In genomic region chr13:69445611-69446010, GRCm38 (mm10) we compare ENCODE assay signal across 28 mouse cellular contexts.
"Had no signal": no experiment of that assay in that cellular context is flagged by ENCODE, and none has a peak within 500 bp of the region (broad histone marks: within the 10 kb centered on the region; RNA-seq: fewer than 3 reads in every experiment).

No protein-coding gene starts in this region.

- DNase-seq: cerebellum, adult 18-20 months; cerebellum, adult 2 months; cerebellum, adult 8-10 months; cerebellum, adult 9-10 months; cerebellum, adult 9-11 months; cerebellum, postnatal 10 days; cerebellum, postnatal 14 days; cerebellum, postnatal 25 days; cerebellum, postnatal 36 days; embryo, embryonic 11 days; forebrain, postnatal 0 days; gastrocnemius, adult 2 months; gastrocnemius, postnatal 10 days; gastrocnemius, postnatal 14 days; gastrocnemius, postnatal 25 days; gastrocnemius, postnatal 36 days; heart, adult 18-20 months had no signal

- H3K27me3 ChIP-seq: embryonic facial prominence, embryonic 12.5 days; embryonic facial prominence, embryonic 13.5 days; embryonic facial prominence, embryonic 15.5 days; forebrain, embryonic 12.5 days; forebrain, embryonic 13.5 days; forebrain, embryonic 15.5 days had no signal

- H3K9me3 ChIP-seq: embryonic facial prominence, embryonic 10.5 days; embryonic facial prominence, embryonic 12.5 days; embryonic facial prominence, embryonic 13.5 days; embryonic facial prominence, embryonic 15.5 days; forebrain, embryonic 10.5 days; forebrain, embryonic 12.5 days; forebrain, embryonic 13.5 days; forebrain, embryonic 15.5 days had no signal

- H3K9ac ChIP-seq: embryonic facial prominence, embryonic 12.5 days; embryonic facial prominence, embryonic 13.5 days; embryonic facial prominence, embryonic 15.5 days; forebrain, embryonic 12.5 days; forebrain, embryonic 13.5 days; forebrain, embryonic 15.5 days; forebrain, postnatal 0 days had no signal

- H3K27ac ChIP-seq: embryonic facial prominence, embryonic 10.5 days; embryonic facial prominence, embryonic 12.5 days; embryonic facial prominence, embryonic 13.5 days; embryonic facial prominence, embryonic 15.5 days; forebrain, embryonic 10.5 days; forebrain, embryonic 12.5 days; forebrain, embryonic 13.5 days; forebrain, embryonic 15.5 days; gastrocnemius, adult 2 months had no signal

- H3K4me1 ChIP-seq: embryonic facial prominence, embryonic 10.5 days; embryonic facial prominence, embryonic 12.5 days; embryonic facial prominence, embryonic 13.5 days; embryonic facial prominence, embryonic 15.5 days; forebrain, embryonic 13.5 days; forebrain, embryonic 15.5 days had no signal

- ATAC-seq: forebrain, embryonic 13.5 days; forebrain, embryonic 14.5 days; forebrain, embryonic 15.5 days; forebrain, embryonic 16.5 days; forebrain, postnatal 0 days had no signal

- H3K4me3 ChIP-seq: embryonic facial prominence, embryonic 10.5 days; embryonic facial prominence, embryonic 12.5 days; embryonic facial prominence, embryonic 13.5 days; embryonic facial prominence, embryonic 15.5 days; erythroblast, embryonic 14.5 days; forebrain, embryonic 10.5 days; forebrain, embryonic 12.5 days; forebrain, embryonic 13.5 days; forebrain, embryonic 15.5 days; gastrocnemius, adult 2 months had no signal

- H3K4me2 ChIP-seq: embryonic facial prominence, embryonic 12.5 days; embryonic facial prominence, embryonic 13.5 days; embryonic facial prominence, embryonic 15.5 days; forebrain, embryonic 12.5 days; forebrain, embryonic 13.5 days; forebrain, embryonic 15.5 days had no signal

- H3K36me3 ChIP-seq: embryonic facial prominence, embryonic 10.5 days; embryonic facial prominence, embryonic 12.5 days; embryonic facial prominence, embryonic 13.5 days; embryonic facial prominence, embryonic 15.5 days; forebrain, embryonic 10.5 days; forebrain, embryonic 12.5 days; forebrain, embryonic 15.5 days had no signal
